Mouse (Mus musculus) MN1 (cell line): ENCODE results near the gene Nr2c2ap.

Experiments
- DNase-seq: peaks from one replicate; pipeline ENCODE4 v3.0.0-alpha.2; 2016; ENCODE audit warnings: low spot score

Nr2c2ap gene

DNA sequence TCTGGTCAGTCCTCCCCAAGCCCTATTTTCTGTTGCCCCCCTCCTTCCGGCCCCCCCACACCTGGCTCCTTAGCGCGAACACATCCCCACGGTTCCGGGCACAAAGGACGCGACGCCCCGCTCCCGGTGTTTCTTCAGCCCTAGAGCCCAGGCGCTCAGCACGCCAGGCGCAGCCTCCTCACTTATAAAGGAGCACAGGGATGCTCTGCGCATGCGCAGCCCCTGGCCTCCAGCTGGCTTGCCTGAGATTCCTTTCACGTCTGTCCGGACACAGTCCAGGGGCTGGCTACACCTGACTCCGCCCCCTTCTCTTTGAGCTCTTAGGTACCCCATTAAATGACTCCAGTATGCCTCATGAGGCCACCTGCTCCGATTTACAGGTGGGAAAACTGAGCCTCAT, 10.5 kb upstream of the Nr2c2ap start, which contains the start of gene Ncan:
TSS of gene Ncan (minus strand) at position 207 of the 400 bp plus-strand sequence.
- DNase-seq = peak; percentile 86

DNA sequence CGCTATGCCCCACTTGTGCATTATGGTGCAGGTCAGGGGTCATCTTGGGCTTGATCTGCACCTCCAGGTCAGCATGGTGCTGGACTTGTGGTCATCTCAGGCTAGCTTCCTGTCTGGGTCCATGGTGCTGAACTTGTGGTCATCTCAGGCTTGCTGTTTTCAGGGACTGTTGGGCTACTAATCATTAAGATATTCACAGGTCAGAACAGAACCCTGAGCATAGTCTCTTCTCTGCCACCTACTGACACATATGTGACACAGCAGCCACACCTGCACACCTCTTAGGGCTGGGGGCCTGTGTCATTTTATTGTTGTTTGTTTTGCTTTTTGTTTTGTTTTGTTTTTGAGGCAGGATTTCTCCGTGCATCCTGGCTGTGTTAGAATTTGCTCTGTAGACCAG, 8.3 kb upstream of the Nr2c2ap start:
- peak; percentile 19 for DNase-seq

DNA sequence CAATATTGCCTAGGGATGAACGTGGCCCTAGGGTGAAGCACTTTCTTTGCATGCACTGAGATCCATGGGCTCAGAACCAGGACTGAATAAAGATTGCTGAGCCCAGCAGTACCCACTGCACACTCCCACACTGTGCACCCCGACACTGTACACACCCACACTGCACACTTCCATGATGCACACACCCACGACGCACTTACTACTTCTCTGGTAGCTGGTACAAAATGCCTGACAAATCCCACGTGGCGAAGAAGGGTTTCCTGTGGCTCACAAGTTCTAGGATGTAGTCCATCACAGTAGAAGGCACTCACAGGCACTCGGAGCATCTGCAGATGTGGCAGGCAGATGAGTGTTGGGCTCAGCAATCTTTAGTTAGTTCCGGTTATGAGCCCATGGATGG, 6.1 kb upstream of the Nr2c2ap start:
- no peak for DNase-seq

DNA sequence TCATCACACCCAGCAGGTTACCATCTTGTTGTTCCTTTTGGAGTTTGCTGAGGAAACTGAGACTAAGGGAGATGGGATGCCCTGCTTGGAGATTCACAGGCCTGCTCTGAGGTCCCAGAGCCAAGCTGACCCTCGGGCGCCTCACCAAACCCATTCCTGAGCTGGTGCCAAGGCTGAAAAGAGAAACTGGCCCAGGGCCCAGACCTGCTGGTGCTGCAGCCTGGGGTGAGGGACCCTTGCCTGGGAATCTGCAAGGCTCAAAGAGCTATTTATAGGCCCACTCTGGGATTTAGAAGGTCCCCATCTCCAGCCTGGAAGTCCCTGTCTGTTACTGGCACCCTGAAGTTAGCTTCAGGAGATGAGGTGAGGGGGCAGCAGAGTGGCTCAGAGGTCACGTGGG, 2.7 kb upstream of the Nr2c2ap start:
- peak; percentile 78 for DNase-seq

DNA sequence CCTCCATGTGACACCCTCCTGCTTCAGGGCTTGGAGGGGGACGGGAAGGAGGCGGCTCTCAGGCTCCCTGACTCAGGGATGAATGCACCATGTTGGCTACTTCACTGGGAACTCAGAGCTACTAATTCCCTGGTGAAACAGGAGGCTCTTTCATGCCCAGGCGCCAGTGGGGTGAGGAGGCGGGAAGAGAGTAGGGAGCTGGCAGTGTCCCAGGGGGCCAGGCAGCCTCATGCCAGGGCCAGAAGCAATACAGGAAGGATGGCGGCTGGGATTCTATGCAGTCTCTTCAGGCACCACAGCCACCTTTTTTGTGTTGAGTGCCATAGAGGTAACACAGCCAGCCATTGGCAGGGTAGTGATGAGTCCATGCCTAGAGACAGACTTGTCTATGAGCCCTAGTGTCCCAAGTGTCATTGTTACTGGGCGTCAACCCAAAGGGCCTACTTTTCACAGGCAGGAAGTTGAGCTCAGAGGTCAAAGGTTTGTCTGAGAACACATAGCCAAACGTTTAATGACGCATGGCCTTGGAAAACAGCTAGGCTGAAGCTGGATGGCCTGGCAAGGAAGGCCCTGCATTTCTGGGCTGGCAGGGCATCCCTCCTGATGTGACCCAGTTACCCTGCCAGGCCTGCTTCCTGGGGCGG, 1.7 kb upstream of the Nr2c2ap start:
- DNase-seq = peak; percentile 90

DNA sequence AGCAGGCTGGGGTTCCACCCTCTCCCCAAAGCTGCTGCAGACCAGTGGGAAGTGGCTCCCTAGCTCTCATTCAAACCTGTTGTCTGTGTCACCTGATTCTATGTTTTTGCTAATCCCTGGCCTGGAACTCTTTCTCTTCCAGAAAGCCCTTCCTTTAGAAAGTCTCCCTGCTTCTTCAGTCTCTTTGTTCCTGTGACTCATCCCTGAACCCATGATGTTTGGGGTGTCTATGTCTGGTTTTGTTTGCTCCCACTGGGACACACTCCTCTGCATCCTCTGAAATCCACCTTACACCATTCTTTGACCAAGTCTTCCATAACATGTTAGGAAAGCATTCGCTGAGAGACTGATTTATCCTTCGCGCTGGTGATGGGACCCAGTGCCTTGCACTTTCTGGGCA, 1.1 kb upstream of the Nr2c2ap start:
- peak; percentile 28 for DNase-seq

DNA sequence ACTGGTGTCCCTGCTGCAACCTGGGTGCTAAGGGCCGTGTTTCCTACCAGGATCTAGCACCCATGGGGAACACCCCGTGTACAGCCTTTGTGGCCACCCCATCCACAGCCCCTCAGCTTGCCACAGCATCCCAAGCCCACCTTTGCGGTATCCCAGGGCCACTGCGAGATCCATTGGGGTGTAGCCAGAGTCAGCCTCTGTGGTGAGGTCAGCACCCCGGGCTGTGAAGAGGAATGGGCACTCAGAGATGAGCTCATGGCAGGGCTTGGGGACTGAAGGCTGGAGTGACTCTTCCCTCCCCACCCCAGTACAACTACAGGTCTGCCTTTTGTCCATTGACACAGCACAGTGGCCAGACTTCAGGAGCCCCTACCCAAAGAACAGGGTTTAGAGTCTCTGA, 3.0 kb downstream of the Nr2c2ap start:
- no peak for DNase-seq

DNA sequence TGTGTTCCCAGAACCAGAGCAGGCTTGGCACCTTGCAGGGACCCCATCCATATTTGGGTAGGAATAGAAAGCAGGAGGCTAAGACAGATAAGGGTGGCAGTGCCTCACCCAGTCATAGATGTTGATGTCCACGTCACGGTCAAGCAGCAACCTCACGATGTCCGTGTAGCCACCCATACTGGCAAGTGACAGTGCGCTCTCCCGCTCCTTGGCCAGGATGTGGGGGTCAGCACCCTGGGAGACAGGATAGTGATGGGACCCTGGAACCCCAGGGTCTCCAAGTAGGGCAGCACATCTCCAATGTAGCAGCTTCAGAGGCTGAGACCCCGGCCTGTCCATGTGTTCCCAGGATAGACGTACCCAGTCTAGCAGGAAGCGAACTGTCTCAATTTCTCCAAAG, 3.8 kb downstream of the Nr2c2ap start:
- DNase-seq = no peak

DNA sequence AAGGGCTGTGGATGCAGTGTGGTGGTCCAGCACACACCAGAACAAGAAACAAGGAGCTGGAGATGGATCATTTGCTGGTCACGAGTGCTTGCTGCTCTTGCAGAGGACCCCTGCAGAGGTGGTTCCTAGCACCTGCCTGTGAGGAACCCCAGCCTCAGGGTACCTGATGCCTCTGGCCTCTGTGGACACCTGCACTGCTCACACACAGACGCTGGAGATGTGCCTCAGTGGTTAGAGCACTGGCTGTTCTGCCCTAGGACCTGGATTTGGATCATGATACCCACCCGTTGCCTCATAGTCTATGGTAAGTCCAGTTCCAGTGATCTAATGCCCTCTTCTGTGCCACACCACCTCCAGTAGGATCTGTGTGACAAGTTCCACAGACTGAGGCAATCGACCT, 5.5 kb downstream of the Nr2c2ap start:
- DNase-seq = no peak

DNA sequence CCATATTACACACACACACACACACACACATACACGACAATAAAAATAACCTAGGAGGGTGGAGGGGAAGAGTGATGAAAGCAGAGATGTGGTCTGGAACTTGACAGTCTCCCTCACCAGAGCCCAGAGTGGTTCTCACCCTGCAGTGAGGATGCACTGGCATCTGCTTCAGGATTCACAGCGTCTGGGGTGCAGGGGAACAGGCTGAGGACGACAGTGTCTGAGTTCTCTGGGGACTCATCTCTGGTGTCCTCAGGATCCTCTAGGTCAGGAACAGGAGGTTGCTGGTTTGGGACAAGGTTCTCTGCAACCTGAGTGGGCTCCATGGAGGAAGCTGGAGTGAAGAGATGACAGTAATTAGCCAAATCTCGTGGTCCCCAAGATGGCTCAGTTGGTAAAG, 6.8 kb downstream of the Nr2c2ap start:
- no peak for DNase-seq

DNA sequence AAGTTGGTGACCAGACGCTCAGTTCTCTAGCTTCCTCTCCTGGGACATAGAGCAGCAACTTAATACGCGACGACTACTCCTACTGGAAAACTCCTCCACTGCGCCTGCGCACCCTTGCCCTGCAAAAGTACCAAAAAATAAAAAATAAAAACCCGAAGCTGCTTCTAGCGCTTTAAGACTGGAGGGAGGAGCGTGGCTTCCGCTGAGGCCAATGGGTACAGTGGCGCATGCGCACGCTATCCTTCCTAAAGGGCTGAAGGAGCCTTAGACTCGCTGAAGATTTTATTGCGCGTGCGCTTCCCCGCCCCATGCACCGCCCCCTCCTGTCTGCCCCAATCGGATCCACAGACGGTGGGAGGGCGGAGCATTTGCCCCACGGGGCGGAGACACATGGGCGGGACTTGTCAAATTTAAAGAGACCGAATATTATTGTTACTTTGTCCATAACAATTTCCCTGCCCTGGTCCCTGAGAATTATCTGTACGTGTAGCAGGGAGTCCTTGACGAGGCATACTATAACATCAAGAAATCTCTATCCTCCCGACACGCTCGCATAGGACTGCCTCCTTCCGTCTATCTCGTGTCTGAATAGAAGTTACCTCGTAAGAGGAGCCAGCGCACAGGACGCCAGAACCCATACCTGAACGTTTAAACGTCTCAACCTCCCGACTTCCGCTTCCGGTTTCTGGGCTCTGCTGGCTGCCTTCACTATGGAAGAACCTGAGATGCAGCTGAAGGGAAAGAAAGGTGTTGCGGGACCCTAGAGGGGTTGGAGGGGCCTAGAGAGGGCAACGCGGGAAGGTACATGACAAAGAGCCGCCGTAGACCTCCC, 8.1 kb downstream of the Nr2c2ap start, which contains the start of the genes Rfxank, Borcs8 and Mef2b:
TSS of gene Rfxank (minus strand) at position 129 of the 832 bp plus-strand sequence.
TSS of gene Borcs8 (plus strand) at position 474 of the 832 bp plus-strand sequence.
TSS of gene Mef2b (plus strand) at position 686 of the 832 bp plus-strand sequence.
- peak; percentile 99 for DNase-seq

DNA sequence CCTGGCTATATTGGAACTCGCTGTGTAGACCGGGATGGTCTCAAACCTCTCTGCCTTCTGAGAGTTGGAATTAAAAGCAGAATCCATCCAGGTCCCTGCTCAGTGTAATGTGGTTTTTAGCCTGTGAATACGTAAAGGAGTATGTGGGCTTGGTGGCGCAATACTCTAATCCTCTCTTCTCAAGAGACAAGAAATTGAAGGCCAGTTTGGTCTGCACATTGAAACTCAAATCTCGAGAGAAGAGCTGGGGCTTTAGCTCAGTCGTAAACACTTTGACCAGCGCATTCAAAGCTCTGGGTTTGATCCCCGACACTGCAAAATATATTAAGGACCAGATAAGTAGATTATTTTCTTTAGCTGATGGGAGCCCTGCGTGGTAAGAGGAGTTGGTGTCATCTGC, 8.8 kb downstream of the Nr2c2ap start:
- peak; percentile 72 for DNase-seq

DNA sequence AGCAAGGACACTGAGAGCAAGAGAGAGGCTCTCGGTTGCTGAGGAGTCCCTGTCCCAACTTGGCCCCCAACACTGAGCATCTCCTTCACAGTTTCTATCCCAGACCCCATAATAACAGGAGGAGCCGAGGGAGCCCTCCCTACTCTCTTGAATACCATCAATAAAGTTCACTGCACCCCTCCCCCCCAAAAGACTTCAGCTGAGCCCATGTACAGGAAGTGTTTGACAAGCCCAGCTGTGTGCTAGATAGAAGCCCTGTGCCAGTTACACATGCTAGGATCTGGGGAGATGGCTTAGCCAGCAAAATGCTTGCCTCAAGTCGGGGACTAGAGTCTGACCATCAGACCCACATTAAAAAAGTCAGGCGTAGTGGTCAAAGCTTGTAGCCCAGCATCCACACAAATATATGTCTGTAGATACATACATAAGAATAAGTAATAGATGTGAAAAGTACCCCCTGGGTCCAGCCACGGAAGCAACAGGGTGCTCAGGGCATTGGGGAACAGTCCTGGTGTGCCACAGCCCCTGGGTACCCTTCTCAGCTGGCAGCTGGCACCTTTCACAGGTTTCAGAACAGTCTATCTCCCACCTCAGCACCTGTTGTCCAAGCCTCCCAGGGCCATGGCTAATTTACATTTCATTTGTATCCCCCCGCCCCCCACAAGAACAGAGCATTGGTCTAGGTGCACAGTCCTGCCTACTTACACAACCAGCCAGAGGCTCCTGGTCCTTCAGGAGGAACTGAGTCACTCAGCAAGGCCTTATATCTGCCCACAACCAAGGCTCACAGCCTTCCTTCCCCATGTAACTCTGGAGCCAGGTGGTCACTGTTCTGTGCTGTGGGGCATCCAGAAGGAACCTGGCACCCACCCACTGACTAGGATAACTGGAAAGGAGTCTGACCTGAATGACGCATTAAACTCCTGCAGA, 16.8 kb downstream of the Nr2c2ap start:
- no peak for DNase-seq

DNA sequence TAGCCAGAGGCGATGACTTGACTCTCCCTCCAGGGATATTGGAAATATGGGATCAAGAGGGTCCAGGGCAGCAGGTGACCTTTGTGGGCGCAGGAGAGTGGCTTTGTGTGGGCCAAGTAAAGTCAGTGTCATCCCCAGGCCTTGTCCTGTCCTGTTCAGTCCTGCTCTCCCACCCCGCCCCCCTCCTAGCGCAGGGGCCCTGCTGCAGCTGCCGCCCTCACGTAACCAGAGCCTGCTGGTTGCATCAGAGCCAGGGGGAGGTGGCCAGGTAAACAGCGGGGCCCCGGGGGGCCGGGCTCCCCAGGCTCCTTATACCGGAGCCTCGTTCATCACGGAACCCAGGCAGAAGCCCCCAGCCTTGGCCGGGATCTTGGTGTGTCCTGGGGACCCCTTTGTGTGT, 19.0 kb downstream of the Nr2c2ap start:
- no peak for DNase-seq

DNA sequence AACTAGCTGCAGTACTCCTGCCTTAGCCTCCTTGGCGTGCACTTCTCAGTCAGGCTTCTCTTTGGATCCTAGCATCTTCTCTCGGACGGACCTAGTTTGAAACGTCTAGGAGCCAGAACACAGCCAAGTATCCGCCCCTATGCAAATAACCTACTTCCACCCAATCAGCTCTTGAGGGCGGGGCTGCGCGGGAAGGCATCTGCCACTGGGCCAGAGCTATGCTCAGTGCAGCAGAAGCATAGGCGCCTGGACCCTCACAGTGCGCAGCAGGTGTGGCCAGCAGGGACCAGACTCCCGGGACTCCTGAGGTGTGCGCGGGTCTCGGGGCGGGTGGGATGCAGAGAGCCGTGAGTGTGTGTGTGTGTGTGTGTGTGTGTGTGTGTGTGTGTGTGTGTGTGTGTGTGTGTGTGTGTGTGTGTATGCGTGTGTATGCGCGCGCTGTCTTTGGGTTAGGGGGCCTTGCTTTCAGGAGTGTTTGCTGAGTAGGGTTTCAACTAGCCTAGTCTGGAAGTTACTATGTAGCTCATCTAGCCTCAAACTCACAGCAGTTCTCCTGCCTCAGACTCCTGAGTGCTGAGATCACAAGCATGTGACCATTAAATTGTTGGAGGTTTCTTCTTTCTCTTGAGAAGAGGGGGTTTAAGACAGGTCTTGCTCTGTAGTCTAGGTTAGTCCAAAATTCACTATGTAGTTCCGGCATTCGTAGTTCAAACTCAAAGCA, 21.6 kb downstream of the Nr2c2ap start:
- peak; percentile 89 for DNase-seq

DNA sequence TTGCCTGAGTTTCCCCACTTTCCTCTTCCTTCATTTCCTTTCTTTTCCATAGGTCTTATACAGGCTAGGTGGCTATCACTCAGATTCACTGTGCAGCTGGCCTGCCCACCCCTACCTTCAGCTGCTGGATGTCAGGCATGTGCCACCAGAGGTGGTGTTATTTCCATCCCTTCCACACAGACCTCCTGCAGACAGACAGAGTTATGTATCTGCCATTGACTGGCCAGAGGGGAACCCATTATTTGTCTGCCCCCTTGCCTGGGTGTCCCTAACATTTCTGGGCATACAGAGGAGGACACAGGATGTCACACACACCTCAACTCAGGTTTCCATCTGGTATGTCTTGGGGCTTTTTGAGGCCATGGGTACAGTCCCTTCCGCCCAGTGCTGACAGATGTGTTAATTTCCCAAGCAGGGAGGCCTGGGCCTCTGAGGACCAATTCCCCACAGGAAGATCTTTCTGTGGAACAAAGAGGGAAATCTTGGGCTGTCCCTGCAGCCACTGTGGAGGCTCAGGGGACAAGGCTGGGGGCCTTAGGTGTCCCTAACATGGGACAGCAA, 26.2 kb downstream of the Nr2c2ap start:
- no peak for DNase-seq

DNA sequence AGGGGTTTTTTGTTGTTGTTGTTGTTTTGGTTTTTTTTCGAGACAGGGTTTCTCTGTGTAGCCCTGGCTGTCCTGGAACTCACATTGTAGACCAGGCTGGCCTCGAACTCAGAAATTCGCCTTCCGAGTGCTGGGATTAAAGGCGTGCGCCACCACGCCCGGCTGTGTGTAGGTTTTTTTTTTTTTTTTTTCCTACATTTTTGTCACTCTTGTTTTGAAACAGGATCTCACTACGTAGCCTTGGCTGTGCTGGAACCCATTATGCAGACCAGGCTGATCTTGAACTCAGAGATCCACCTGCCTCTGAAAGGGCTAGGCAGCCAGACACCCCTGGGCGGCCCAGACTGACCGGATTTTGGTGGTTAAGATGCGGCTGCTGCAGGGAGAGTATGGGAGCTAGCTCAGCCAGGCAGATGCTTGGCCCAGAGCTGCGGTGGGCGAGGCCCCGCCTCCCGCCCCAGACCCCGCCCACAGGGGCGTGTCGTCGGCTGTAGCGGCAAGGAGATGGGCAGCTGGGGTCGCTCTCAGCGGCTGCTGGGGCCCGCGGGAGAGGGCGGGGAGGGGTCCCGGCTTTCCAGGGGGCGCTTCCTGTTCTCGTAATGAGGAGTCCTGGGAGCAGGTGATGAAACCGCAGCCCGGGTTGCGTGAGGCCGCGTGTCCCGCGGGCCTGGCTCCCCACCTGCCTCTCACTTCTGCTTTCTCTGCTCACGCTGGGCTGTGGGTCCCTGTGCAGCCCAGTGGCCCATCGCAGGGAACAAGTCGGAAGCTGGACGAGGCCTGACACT, 27.1 kb downstream of the Nr2c2ap start:
- DNase-seq = peak; percentile 92

DNA sequence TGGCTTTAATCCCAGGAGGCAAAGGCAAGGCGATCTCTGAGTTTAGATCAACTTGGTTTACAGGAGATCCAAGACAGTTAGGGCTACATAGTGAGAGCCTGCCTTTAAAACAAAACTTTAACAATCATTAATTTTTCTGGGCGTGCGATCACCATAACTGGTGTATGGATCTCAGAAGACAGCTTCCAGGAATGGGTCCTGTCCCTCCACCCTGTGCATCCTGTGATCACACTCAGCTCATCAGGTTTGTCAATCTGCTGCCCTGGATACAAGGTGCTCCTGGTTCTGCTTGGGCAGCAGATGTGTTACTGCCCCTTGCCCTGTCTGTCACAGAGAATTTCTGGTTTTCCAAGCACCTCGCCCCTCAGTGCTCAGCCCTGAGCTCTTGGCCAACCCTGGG, 28.1 kb downstream of the Nr2c2ap start:
- DNase-seq = no peak

DNA sequence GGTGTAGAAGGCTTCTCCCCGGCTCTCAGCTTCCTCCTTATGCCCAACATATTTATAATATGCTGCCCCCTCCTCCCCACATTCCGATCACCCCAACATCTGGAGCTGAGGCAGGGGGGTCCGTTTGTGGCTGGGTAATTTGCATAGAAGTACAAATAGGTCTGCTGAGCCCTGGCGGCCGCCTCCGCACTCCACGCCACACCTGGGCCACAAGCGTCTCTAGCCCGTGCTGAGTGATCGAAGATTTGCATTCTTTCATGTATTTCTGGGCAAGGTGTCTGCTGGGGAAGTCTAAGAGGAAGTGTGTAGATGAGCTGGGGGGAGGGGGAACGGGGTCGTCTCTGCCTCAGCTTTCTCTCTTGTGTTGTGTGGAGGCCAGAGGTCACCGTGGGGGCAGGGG, 28.9 kb downstream of the Nr2c2ap start:
- DNase-seq = no peak

DNA sequence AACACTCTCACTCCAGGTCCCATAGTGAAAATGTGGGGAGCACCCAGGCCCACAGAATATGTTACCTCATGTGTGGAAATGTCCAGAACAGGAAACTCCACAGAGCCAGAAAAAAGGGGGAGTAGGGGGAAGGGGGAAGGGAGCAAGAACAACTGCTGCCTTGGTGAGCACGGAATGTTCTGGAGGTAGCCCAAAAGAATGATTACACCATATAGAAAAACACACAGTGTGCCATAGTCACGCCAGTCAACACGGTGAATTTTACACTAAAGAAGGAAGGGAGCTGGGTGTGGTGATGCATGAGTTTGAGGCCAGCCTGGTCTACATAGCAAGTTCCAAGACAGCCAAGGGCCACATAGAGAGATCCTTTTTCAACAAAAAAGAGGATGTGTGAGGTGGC, 32.2 kb downstream of the Nr2c2ap start:
- no peak for DNase-seq
